Mouse (Mus musculus) yolk sac, embryonic 10.5 days (tissue): ENCODE measurements at regions not wholly inside any gene's neighbourhood (a gene's known extent, or its start where the extent isn't known, plus 50 kb on each side); places are given as distances from the start of the nearest gene placed in this dataset.

Experiments
- DNase-seq: peaks from one replicate; pipeline ENCODE4 v3.0.0-alpha.2; 2017; ENCODE audit warnings: low spot score

- DNase-seq, result no peak
These were observed 280.7 kb upstream of the Sall1 start for GRCm38 (mm10) chr8:89324462-89325247.

GRCm38 (mm10) chr8:89317514-89318289 lies 273.7 kb upstream of the Sall1 start:
- DNase-seq, result peak; percentile 61

- no peak for DNase-seq
These were observed 272.7 kb upstream of the Sall1 start for GRCm38 (mm10) chr8:89316566-89317175.

DNA sequence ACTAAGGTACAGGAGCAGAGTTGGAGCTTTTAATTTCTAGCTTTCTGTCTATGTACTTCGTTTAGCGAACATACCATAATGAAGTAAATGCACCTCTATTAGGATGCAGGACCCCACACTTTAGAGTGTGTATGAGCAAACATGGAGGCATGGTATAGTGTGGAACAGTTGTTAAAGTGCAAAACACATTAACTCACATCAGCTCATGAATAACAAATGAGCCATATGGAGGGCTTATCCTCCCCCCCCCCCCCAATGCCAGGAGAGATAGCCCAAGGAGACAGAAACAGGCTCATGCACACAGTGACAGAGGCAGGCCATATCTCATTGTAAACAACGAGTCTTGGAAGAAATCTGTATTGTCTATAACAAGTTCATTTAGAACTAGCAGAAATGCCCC lies 270.9 kb upstream of the Sall1 start:
- no peak for DNase-seq

DNA sequence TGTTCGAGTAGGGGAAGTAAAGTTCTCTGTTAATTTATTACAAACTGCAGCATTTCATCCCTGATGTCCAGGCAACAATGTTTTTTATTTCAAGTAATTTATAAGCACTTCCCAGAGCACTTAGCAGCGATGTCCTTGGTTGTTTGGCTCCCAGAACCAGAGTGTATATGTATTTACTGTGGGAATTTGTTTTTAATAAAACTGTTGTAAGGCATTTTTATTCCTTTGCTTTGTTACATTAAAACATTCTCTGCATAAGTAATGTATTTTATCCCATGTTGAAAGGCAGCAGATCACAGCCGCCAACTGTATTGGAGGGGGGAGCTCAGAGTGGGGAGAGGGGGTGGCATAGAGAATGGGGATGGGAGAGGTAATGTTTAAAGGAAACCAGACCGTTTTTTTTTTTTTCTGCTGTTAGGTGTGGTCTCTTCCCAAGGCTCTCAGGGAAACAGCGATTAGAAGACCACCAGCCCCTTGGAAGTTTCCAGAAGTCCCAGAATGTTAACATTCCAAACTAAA lies 266.8 kb upstream of the Sall1 start:
- DNase-seq, result no peak

DNA sequence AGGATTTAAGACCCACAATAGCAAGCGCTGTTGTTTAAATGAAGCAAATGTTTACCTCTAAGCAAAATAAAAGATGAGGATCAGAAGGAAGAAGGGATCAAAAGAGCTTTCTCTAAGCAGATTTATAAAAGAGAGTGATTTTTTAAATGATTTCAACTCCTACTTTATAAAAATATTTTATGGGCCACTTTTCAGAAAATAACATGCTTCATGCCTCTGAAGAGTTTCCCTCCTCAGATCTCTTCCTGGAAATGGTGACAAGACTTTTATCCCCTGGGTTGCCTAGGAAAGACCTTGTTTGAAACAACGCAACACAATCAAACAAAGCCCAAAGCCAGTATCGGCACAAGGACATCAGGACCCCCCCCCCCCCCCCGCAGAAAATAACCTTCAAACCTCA lies 265.6 kb upstream of the Sall1 start:
- no peak for DNase-seq

DNA sequence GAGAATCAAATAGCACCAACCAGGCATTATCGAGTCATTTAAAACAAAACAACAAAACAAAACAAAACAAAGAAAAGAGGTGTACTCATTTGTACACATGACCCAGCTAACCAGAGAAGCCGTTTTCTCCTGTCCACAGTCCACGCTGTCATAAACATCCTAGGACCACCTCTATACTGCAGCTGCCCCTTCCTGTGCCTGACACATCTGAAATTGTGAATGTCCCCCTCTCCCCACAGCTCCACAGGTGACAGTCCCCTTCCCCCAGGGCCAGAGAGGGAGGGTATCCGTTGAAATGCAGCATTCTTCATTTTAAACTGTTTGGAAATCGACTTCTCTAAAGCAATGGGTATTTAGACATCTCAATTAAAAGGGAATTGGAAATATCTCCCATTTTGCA lies 265.0 kb upstream of the Sall1 start:
- DNase-seq, result no peak

- DNase-seq, result no peak
These were observed 264.6 kb upstream of the Sall1 start for GRCm38 (mm10) chr8:89308532-89308931.

DNA sequence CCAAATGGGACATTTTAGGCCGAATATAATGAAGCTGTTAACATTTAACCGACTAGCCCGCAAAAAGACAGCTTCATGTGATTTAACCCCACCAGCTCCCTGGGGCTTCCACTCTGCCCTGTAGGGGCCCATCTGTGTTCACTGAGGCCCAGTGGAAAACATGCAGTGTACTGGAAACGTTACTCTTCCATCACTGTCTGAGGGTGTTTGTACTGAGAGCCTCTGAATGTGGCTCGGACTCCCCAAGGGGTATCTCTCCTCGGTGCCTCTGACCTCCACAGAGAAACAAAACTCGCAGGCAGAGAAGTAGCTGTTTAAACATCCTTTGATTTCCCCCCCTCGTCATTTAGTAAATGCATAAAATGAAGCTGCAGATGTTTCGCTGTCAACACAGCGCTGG lies 263.6 kb upstream of the Sall1 start:
- DNase-seq, result no peak

DNA sequence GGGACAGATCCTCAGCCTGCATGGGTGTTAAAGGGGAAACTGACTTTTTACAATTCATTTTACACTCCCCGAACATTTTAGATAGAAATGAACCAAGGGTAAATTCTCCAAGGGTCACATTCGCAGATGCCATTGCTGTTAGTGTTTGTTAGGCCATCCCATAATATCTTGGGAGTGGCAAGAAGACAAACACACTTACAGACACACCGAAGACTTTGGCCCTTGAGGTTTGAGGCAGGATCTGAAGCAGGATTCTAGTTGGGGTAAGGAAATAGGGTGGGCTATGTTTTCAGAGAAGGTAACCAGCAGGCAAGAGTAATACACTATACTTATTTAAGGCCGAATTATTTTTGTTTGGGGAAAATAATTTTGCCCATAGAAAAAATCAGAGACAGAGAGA lies 263.1 kb upstream of the Sall1 start:
- no peak for DNase-seq

- no peak for DNase-seq
These were observed 260.2 kb upstream of the Sall1 start for GRCm38 (mm10) chr8:89304116-89304515.

DNA sequence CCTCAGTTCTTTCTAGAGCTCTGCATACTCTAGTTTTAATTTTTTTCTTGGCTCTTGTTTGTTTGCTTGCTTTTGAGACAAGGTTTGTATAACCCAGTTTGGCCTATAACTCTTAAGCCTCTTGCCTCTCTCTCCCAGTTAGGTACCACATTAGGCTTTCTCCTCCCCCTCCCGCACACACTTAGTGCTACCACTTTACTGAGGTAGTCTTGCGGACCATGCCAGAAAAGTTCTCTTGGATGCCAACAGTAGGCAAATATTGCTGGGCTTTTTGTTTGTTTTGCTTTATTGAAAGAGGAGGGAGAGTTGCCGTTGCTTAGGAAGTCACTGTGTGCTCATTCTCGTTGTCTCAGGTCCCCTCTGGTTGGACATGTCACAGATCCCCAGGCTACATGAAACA lies 259.4 kb upstream of the Sall1 start:
- no peak for DNase-seq

DNA sequence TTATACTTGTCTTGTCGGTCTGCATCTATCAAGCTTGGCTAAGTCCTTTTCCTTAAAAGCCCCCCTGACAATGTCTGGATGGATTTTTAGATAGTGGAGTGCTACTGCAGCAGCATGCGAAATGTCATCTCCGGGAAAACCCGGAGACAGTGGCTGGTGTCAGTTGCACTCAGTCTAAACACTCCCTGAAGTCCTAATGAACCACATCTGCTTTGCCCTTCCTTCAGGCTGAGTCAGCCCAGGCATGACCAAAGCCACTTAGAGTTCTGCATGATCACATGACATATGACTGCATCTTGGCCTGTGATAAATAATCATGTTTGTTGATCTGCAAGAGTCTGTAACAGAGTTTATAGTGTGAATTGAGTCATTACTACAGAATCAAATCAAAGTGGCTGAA lies 255.7 kb upstream of the Sall1 start:
- no peak for DNase-seq

DNA sequence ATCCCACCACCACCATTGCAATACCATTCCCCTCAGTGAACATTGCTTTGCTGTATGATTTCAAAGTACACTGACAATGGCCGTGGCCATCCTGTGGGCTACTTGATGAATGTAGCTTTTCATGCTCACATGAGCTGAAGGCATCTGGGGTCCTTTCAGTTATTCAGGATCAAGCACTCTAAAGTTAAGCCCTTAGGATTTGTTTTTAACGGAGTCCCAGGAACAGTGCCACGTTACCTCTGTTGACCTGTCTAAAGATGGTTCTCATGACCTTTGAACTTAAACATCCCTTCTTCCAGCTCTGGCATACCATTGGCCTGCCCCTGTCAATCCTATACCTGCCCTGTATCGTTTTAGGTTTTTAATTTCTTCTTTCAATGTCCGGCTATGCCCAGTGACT lies 251.7 kb upstream of the Sall1 start:
- DNase-seq, result no peak

DNA sequence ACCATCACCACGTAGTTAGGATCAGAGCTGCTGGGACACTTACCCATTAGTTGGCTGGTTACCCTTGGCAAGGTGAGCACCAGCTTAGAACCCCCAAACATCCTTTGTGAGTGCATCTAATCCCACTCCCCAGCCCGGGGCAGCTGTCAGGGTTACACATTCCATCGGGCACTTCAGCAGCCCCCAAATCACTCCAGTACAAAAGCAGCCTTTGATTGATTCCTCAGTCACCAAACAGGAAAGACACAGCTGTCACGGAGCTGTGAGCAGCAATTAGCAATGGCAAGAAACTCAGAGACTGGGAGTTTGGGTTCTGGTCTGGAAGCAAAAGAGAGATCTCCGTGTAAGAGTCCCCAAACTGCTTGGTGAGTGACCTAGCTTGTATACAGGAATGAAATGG lies 245.1 kb upstream of the Sall1 start:
- DNase-seq, result no peak

DNA sequence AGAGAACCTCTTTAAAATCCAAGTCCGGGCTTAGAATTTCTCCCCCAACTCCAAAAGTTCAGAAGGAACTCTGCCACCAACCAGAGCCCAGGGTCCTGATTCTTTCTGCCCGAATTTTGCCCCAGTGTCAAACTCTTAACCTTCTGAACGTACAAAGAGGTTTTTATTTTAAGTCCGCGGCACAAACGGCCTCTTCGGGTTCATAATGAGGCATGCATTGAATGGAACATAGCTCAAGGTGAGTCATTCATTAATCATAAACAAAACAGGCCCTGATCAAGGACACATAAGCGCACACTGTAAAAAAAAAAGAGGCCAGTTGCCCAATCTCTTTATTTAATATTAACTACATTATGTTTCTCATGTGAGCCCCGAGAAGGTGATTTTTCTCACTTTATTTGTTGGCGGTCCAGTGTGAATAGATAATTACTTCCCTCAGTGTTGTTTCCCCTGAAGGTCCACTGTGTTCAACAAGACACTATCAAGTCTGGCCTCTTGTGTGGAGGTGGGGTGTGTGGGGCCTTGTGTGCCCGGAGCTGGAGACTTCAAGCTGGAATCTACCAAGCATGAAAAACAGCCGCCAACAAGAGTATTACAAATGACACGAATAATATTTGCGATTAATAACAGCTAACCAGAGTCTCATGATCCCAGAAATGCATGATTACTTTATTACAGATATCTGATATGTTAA lies 241.1 kb upstream of the Sall1 start:
- no peak for DNase-seq

GRCm38 (mm10) chr8:89283105-89284096 lies 239.4 kb upstream of the Sall1 start:
- DNase-seq, result no peak

- DNase-seq, result peak; percentile 11
These were observed 235.9 kb upstream of the Sall1 start for GRCm38 (mm10) chr8:89279844-89280243.

DNA sequence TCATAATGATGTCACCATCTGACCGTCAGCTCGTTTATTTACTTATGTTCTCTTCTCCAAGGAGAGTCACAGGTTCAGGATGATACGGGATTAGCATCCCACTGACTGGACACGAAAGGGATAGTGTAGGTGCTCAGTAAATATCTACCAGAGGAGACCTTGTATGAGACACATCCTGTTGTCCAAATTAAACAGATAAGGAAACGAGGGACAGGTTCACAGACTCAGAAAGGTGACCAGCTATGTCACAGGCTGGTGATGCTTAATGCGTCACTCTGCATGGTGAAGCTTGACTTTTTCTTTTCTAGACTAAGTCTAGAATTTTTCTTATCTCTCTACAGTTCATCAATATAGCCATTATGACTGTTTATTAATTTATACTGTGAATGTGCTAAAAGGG lies 235.2 kb upstream of the Sall1 start:
- no peak for DNase-seq

DNA sequence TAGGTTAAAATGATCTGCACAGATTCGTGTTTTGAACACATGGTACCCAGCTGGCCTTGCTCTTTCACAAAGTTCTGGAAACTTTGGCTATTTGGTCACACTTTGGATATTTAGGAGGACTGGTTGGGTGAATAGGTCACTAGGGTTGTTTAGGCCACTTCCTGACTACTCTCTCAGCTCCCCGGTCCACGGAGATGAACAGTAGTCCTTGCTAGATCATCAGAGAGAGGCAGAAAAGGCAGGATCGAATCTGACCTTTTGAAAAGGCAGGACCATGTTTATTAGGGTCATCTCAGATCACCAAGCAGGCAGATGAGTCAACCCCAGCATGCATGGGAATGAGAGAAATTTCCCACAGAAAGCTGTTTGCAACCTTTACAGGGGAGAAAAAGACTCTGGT lies 229.3 kb upstream of the Sall1 start:
- DNase-seq, result no peak

- DNase-seq, result peak; percentile 9
These were observed 228.4 kb upstream of the Sall1 start for GRCm38 (mm10) chr8:89272381-89272815.
